Mouse (Mus musculus): ENCODE data around the gene Bpgm.

DNA sequence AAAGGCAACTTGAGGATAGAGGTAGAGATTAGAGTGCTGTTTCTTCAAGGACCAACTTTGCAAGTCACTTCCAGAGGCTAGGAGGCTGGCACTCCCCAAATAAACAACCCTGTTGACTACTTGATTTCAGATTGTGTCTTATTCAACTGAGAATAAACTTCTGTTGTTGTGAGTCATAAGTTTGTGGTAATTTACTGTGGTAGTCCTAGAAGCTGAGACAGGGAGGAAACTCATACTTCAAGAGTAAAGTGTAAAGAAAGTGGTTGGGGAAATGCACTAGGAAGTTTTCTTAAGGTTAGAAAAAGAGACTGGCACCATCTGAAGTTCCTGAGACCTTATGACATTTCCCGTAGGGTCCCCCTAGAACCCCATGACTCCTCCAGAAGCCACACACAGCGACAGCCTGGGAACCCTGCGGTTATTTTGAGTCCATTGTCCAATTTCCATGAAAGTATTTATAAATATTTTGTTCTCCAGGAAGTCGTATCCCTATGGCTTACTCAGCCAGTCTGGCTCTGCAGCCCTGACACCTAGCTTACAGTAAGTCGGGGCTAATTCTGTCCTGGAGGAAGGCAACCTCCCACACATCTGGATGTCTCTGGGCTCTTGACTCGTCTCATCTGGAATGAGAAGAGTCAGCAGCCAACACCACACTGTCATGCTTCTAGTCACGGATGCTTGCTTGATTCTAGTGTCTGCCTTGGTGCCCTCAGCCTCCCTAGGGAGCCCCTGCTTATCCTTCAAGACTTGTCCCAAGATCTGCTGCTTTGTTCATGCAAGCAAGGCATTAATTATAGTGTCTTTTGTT, 22.8 kb upstream of the Bpgm start:
- TF ChIP-seq CTCF (IDR thresholded peaks at IDR 0.05; ENCODE audit: low read depth) = no peak
- no peak for TF ChIP-seq EP300 (IDR thresholded peaks at IDR 0.05; ENCODE audit: low read depth)

All from heart, postnatal 0 days (tissue).